Mouse (Mus musculus) NIH3T3 (cell line): ENCODE measurements around the gene Ptgs1.

Experiments used
- DNase-seq: peaks from one replicate; pipeline ENCODE4 v3.0.0-alpha.2; 2012; ENCODE audit warnings: low read depth

Gene Ptgs1

DNA sequence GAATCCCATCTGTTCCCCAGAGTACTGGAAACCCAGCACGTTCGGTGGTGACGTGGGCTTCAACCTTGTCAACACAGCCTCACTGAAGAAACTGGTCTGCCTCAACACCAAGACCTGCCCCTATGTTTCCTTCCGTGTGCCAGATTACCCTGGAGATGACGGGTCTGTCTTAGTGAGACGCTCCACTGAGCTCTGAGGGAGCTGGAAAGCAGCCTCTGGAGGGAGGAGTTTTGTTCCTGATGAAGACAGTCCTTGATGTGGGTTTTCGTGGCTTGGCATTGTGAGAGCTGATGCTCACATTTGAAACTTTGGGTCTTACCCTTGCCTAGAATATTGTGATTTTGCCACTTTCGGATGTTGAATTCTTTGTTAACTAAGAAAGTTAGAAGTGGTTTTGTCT, 20.9 kb downstream of the Ptgs1 start:
- DNase-seq, result no peak

GRCm38 (mm10) chr2:36252505-36252904, 22.3 kb downstream of the Ptgs1 start:
- no peak for DNase-seq

GRCm38 (mm10) chr2:36254445-36254844, 24.2 kb downstream of the Ptgs1 start:
- no peak for DNase-seq

- no peak for DNase-seq
These were observed 26.7 kb downstream of the Ptgs1 start for GRCm38 (mm10) chr2:36256931-36257330.

DNA sequence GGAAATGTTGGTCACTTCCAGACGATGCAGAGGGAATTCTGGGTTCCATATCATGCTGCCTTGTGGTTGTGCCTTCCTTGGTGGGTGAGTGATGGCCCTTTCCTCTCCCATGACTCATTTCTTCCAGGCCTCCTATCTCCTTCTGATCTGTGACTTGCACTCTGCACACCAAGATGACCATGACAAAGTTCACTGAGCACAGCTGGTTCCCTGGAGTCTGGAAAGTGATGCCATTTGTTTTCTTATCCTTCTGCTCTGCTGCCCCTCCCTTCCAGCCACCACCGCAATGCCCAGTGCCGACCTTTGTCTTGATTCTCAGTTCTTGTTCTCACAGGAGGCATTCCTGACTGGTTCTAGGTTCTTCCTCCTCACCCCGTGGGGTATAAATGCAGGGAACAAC, 29.2 kb downstream of the Ptgs1 start:
- peak; percentile 45 for DNase-seq

DNA sequence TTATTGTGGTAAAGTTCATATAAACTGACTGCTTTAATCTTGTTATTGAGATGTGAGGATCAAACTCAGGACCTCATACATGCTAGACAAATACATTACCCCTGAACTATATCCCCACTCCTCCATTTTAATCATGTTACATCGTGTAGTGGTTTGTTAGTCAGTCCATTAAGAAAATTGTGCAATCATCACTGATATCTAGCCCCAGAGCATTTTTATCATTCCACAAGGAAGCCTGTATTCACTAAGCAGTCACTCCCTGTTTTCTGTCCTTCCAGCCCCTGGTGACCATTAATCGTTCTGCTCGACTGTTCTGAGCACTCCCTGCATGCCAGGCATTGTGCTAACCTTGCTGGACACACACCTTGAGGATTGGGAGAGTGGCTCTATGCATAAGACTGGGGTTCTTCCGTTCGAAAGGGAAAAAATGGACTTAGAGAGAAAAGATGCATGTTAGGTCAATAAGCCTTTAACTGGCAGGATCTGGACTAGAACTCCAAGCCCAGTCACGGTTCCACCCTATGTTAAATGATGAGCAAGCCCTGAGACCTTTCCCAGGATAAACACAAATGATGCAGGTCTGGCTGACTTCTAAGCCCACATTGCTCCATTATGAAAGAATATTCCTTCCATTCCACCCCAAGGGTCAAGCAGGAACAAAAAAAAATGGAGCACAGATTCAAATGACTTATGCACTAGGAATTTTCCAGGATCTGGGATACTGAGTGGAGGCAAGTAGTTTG, 29.7 kb downstream of the Ptgs1 start:
- DNase-seq, result peak; percentile 63

DNA sequence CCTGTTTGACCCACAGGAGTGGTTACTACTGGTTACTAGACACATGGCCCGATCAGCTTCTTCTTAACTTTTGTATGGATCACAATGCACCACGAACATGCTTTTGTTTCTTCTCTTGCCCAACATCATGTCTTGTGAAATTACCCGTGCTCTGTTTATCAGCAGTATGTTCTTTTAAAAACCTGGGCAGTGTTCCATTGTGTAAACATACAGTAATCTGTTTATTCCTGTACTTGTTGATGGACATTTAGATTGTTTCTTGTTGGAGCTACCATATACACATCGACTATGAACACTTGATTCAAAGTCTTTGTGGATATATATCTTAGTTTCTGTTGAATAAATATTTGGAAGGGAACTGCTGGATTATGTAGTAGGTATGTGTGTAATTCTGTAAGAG, 31.8 kb downstream of the Ptgs1 start:
- peak; percentile 52 for DNase-seq

DNA sequence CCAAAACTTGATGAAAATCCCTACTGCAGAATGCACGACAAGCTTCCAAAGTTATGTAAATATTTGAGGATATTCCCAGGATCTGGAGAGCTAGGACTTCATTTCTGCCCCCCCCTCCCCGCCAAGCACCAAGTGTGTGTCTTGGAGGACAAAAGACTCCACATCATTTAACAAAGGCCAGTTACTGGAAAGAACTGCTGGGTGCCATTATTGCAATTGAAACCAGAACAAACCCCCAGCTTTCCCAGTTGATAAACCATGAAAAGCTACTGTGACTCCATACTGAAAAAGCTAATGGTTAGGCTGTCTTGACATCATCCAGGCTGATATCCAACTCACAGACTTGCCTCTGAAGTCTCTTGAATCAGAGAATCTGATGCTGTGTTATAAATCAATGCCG, 39.2 kb downstream of the Ptgs1 start:
- DNase-seq, result no peak

DNA sequence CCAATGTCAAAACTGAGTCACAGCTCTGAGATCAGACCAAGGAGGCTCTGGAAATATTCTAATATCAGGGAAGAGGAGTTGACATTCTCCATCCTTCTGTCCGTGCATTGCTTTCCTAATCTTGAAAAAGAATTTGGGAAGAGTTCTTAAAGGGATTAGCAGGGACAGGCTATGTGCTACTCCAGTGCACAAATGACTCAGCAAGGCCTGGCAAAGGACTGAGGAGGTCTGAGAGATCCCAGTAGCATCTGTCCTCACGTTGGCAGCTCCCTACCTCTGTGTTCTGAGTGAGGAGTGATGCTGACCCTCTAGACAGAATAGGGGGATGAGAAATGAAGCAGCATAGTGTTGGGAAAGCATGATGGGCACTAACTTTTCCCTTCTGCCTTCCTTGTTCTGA, 40.0 kb downstream of the Ptgs1 start:
- no peak for DNase-seq

DNA sequence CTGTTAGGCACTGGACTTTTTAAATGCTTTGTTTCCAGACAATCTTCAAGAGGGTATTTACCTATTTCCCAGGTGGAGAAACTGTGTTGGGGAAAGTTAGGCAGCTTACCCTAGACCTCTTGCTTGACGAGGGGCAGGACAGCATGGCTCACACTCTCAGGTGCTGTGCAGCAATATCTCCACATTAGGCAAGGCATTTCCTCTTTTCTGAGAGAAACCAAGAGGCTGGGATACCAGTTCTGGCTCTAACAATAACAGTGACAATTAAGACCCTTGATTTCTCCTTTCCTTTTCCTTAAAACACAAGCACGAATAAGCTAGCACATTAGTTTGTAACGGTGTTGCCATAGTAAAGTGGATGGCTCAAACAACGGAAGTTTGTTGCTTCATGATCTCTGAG, 40.9 kb downstream of the Ptgs1 start:
- DNase-seq, result no peak

DNA sequence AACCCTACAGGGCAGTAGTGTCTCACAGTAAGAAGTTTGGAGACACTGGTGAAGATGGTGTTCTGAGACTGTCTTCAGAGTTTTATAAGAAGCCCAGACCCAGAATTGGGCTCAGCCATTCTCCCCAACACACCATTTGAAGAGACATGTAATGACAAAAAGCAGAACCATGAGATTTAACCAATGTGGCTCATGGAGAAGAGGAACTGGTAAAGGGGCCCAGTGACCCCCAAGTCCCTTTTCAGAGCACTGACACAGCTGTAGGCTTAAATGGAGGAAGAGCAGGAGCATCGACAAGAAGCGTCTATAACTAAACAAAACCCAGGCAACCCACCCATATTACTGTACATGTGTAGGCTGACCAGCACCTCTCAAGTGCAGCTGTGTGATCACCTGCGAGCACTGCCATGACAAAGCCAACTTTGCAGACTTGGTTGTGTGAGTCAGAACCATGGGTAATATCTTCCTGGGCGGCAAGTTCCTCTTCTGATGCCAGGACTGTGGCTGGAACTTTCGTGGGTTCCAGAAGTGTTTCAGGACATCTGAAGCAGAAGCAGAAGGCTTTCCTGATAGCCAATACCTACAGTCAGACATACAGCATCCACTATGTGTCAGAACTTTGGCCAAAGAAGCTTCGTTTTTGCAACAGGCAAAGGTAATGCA, 42.2 kb downstream of the Ptgs1 start:
- no peak for DNase-seq

- DNase-seq, result peak; percentile 96
These were observed 46.2 kb downstream of the Ptgs1 start for GRCm38 (mm10) chr2:36276454-36276853.

GRCm38 (mm10) chr2:36278760-36279159, 48.5 kb downstream of the Ptgs1 start:
- DNase-seq, result peak; percentile 50

- DNase-seq, result no peak
These were observed 50.9 kb downstream of the Ptgs1 start for GRCm38 (mm10) chr2:36281138-36281537.

- peak; percentile 52 for DNase-seq
These were observed 52.1 kb downstream of the Ptgs1 start for GRCm38 (mm10) chr2:36282301-36282700.
